26 mouse cellular contexts compared by ENCODE assay signal in the genomic region with DNA sequence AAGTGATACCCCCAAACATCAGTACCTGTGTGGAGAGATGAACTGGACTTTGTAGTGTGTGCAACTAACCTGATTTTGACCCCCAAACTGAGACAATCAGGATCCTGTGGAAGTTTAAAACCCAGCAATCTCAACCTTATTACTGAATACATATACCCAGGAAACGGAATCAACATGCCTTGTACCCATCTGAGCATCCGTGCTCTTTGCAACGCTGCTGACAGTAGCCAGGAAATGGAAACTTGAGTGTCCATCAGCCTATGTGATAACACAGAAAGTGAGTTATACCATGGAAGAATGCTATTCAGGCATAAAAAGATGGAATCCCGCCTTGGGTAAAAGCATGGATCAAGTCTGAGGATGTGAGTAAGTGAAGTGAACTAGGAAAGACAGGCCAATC.
"Had no signal": no experiment of that assay in that cellular context is flagged by ENCODE, and none has a peak within 500 bp of the region (broad histone marks: within the 10 kb centered on the region; RNA-seq: fewer than 3 reads in every experiment).

No protein-coding gene starts in this region.

- ATAC-seq: hindbrain, embryonic 16.5 days; intestine, embryonic 16.5 days; liver, embryonic 12.5 days had no signal

- H3K9ac ChIP-seq: heart, embryonic 12.5 days; hindbrain, embryonic 12.5 days; hindbrain, embryonic 14.5 days; limb, embryonic 13.5 days; limb, embryonic 15.5 days; liver, embryonic 12.5 days; liver, embryonic 14.5 days had no signal

- H3K27ac ChIP-seq: gastrocnemius, adult 2 months; heart, embryonic 10.5 days; hindbrain, embryonic 10.5 days; hindbrain, embryonic 12.5 days; hindbrain, embryonic 14.5 days; layer of hippocampus, adult 2 months; left cerebral cortex, adult 2 months; limb, embryonic 13.5 days; limb, embryonic 15.5 days; liver, embryonic 12.5 days; liver, embryonic 14.5 days had no signal

- DNase-seq: gastrocnemius, adult 2 months; gastrocnemius, postnatal 10 days; gastrocnemius, postnatal 36 days; heart, adult 18-20 months; heart, postnatal 10 days; heart, postnatal 4 days; kidney, adult 11 months; kidney, adult 2 months; kidney, adult 9 months; kidney, postnatal 10 days; kidney, postnatal 25 days; kidney, postnatal 4 days; lung, adult 18-20 months had no signal

- H3K4me2 ChIP-seq: heart, embryonic 12.5 days; hindbrain, embryonic 12.5 days; hindbrain, embryonic 14.5 days; limb, embryonic 13.5 days; limb, embryonic 15.5 days; liver, embryonic 12.5 days had no signal

- H3K9me3 ChIP-seq: heart, embryonic 10.5 days; heart, embryonic 12.5 days; hindbrain, embryonic 10.5 days; hindbrain, embryonic 12.5 days; limb, embryonic 13.5 days; limb, embryonic 15.5 days; liver, embryonic 12.5 days had no signal

- H3K4me1 ChIP-seq: heart, embryonic 10.5 days had no signal

- H3K36me3 ChIP-seq: heart, embryonic 10.5 days; heart, embryonic 12.5 days; hindbrain, embryonic 10.5 days; hindbrain, embryonic 12.5 days; limb, embryonic 13.5 days; limb, embryonic 15.5 days; liver, embryonic 12.5 days had no signal

- H3K27me3 ChIP-seq: heart, embryonic 12.5 days; hindbrain, embryonic 12.5 days; limb, embryonic 13.5 days; limb, embryonic 15.5 days; liver, embryonic 12.5 days had no signal

- H3K4me3 ChIP-seq: gastrocnemius, adult 2 months; heart, embryonic 10.5 days; heart, embryonic 12.5 days; hindbrain, embryonic 10.5 days; hindbrain, embryonic 12.5 days; layer of hippocampus, adult 2 months; left cerebral cortex, adult 2 months; limb, embryonic 13.5 days; limb, embryonic 15.5 days; liver, embryonic 12.5 days had no signal
